Mouse (Mus musculus): ENCODE results near the gene Ubqln4. TPM values are rescaled to one million over a fixed set of nuclear protein-coding genes. Genes with fewer than 3 reads are reported as not detected.
"Not testable (repeated sequence)": the region's sequence is repeated elsewhere in the genome, so short reads cannot be mapped to it uniquely, and the experiment has no call there.

Gene Ubqln4
- polyA plus RNA-seq, 1 experiment from 2014 or later: 38.4 TPM

DNA sequence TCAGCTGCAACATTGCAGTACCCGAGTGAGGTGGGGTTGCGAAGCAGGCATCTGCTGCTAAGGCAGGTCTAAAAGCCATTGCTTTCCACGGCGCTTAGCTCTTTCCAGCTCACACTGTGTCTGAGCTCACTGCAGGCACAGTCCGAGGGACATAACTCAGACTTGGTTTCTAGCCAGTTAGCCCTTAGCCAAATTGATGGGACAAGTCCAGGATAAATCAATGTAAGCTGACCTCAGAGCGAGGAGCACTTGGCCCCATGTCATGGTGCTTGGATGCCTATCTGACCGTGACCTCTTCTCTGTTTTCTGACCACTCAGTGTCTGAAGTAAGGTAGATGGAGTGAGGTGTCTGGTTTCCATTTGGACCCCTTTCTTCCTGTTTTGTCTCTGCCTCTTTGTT is 10.4 kb downstream of the Ubqln4 start:
- no peak for ATAC-seq (ENCODE audit: low read depth)
- Histone ChIP-seq H3K27me3 (no peaks in the 10 kb centered on the region), H3K9ac (no peak overlapping the region), H3K36me3 (peaks cover 100% of the 10 kb centered on the region), H3K4me1 (replicated peaks) (peaks cover 8% of the 10 kb centered on the region; the same call in 1 of the 2 replicates), H3K4me2 (no peak overlapping the region), H3K4me3 (no peak overlapping the region), H3K9me3 (no peaks in the 10 kb centered on the region), H3K27ac (replicated peaks) (no peak overlapping the region)
- 84% methylated on average over 7 of the region's 7 CpGs for WGBS

DNA sequence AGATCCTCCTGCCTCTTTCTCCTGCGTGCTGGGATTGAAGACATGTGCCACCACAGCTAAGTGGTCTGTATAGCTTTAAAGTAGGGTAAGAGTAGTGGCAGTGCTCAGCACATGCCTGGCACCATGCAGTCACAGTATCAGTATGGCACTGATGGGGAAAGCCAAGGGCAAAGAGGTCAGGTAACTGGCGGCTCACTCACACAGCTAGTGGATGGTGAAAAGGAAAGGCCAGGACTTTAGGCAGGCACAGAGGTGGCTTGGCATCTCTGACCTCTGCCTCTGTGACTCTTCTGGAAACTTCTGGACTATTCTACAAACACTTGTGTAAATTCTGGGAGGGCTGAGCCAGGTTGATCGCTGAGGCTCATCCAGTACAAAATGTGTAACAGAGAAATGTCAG is 12.6 kb downstream of the Ubqln4 start:
- WGBS: 93% methylated on average over 3 of the region's 3 CpGs
- H3K36me3 ChIP-seq: peaks cover 95% of the 10 kb centered on the region

DNA sequence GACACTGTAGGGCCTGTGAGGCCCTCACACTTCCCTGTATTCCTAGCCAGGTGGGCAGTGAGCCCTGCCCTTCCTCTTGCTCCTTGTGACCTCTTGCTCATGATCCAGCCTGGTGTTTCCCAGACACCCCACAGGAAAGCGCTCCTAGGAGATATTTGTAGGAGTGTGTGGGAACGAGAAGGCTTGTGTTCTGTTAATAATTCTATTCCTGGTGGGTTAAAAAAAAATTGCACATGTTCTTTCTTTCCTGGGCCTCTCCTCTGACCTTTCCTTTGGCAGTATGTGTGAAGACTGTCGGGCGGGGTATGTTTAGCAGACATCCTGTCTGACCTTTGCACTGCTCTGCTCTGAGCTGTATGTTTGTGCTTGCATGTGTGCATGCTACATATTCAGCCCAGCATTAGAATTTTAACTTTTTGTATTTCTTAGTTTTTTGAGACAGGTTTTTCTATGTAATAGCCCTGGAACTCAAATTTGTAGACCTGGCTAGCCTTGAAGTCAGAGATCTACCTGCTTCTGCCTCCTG is 13.0 kb downstream of the Ubqln4 start:
- no peak overlapping the region for H3K9ac ChIP-seq
- WGBS: 96% methylated on average over 4 of the region's 4 CpGs

More for the DNA sequence above, 12.6 kb downstream of the Ubqln4 start:
- H3K27ac ChIP-seq (replicated peaks): no peak overlapping the region
- ATAC-seq (ENCODE audit: low read depth): no peak
- H3K4me1 ChIP-seq (replicated peaks): peaks cover 8% of the 10 kb centered on the region; the same call in 1 of the 2 replicates
- H3K9ac ChIP-seq: no peak overlapping the region
- no peaks in the 10 kb centered on the region for H3K9me3 ChIP-seq
- H3K4me3 ChIP-seq: no peak overlapping the region
- no peak overlapping the region for H3K4me2 ChIP-seq
- H3K27me3 ChIP-seq: no peaks in the 10 kb centered on the region

DNA sequence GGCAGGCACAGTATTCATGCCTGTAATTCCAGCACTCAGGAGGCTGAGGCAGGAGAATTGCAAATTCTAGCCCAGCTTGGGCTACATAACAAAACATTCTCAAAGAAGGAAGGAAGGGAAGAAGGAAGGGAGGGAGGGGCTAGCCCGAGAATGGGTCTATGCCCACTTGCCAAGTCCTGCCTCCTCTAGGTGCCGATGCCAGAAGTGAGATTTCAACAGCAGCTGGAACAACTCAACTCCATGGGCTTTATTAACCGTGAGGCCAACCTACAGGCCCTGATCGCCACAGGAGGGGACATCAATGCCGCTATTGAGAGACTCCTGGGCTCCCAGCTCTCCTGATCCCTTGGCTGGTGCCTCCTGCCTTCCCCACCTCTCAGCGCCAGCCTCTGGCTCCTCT is 14.3 kb downstream of the Ubqln4 start:
- 92% methylated on average over 6 of the region's 6 CpGs for WGBS

More for the DNA sequence above, 13.0 kb downstream of the Ubqln4 start:
- ATAC-seq (ENCODE audit: low read depth): no peak
- Histone ChIP-seq H3K27ac (replicated peaks) (no peak overlapping the region), H3K27me3 (no peaks in the 10 kb centered on the region), H3K4me3 (no peak overlapping the region), H3K36me3 (peaks cover 91% of the 10 kb centered on the region), H3K4me2 (no peak overlapping the region), H3K9me3 (no peaks in the 10 kb centered on the region), H3K4me1 (replicated peaks) (peaks cover 8% of the 10 kb centered on the region; the same call in 1 of the 2 replicates)

DNA sequence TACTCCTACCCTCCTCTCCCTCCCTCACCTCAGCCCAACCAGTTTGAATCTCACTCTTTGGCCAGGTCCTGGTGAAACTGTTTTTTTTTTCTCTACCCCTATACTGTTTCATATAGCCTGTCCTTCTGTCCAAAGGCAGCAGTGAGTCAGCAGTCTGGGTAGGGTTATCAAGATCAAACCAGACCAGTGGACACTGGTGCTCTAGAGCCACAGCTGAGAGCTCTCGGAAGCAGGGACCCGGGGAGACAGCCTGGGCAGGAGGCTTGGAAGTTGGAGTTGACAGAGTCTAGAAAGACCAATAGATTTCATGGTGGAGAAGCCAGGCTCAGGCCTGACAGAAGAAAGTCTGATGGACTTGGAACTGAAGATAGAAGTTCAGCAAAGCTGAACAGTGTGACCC is 15.1 kb downstream of the Ubqln4 start:
- ATAC-seq (ENCODE audit: low read depth): no peak
- H3K9me3 ChIP-seq: no peaks in the 10 kb centered on the region
- no peak overlapping the region for H3K4me3 ChIP-seq
- H3K27ac ChIP-seq (replicated peaks): no peak overlapping the region
- 100% methylated on average over 2 of the region's 2 CpGs for WGBS
- H3K27me3 ChIP-seq: no peaks in the 10 kb centered on the region
- no peak overlapping the region for H3K9ac ChIP-seq
- peaks cover 70% of the 10 kb centered on the region for H3K36me3 ChIP-seq
- H3K4me1 ChIP-seq (replicated peaks): no peaks in the 10 kb centered on the region
- no peak overlapping the region for H3K4me2 ChIP-seq

More for the DNA sequence above, 14.3 kb downstream of the Ubqln4 start:
- H3K4me1 ChIP-seq (replicated peaks): no peaks in the 10 kb centered on the region
- no peak overlapping the region for H3K27ac ChIP-seq (replicated peaks)
- no peak for ATAC-seq (ENCODE audit: low read depth)
- no peaks in the 10 kb centered on the region for H3K27me3 ChIP-seq
- H3K4me2 ChIP-seq: no peak overlapping the region
- H3K9ac ChIP-seq: no peak overlapping the region
- H3K9me3 ChIP-seq: no peaks in the 10 kb centered on the region
- H3K36me3 ChIP-seq: peaks cover 78% of the 10 kb centered on the region
- no peak overlapping the region for H3K4me3 ChIP-seq

DNA sequence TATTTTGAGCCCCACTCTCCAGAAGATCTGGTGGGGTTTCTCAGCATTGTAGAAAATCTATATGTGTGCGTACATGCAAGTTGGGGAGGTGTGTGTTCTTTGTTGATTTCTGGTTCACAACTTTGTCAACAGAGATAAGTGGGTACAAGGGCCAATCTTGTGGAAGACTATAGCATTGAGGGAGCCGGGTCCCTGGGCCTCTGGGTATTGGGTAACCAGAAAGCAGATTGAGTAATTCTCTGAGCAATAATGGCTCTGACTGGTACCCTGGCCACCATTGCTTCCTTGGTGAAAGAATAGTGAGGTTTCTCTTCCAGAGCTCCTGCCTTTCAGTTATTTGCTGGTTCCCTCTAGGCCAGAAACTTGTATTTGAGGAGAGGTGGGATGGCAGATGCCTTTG is 15.5 kb downstream of the Ubqln4 start:
- Histone ChIP-seq H3K9ac (no peak overlapping the region), H3K4me3 (no peak overlapping the region), H3K4me1 (replicated peaks) (no peaks in the 10 kb centered on the region), H3K4me2 (no peak overlapping the region), H3K9me3 (no peaks in the 10 kb centered on the region), H3K36me3 (peaks cover 66% of the 10 kb centered on the region), H3K27me3 (no peaks in the 10 kb centered on the region), H3K27ac (replicated peaks) (no peak overlapping the region)
- 95% methylated on average over 2 of the region's 2 CpGs for WGBS
- no peak for ATAC-seq (ENCODE audit: low read depth)

DNA sequence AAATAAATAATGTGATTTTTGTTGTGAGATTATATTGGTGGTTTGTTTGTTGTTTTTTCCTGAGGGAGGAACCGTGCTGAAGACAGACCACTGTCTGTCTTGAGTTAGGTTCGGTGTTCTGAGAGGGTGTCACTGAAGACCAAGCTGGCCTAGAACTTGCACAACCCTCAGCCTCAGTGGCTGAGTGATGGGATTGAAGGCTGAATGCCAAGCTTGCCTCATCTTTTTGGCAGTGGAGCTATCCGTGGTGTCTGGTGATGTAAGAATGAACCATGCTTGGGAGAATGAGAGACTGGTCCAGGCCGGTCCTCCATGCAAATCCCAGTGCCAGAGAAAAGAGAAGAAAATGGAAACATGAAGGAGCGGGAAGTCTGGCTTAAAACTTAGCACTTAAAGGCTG is 16.1 kb downstream of the Ubqln4 start:
- Histone ChIP-seq H3K9ac (no peak overlapping the region), H3K36me3 (peaks cover 60% of the 10 kb centered on the region), H3K27ac (replicated peaks) (no peak overlapping the region), H3K4me1 (replicated peaks) (no peaks in the 10 kb centered on the region), H3K27me3 (no peaks in the 10 kb centered on the region), H3K9me3 (no peaks in the 10 kb centered on the region), H3K4me2 (no peak overlapping the region), H3K4me3 (no peak overlapping the region)
- no peak for ATAC-seq (ENCODE audit: low read depth)
- 96% methylated on average over 5 of the region's 5 CpGs for WGBS

DNA sequence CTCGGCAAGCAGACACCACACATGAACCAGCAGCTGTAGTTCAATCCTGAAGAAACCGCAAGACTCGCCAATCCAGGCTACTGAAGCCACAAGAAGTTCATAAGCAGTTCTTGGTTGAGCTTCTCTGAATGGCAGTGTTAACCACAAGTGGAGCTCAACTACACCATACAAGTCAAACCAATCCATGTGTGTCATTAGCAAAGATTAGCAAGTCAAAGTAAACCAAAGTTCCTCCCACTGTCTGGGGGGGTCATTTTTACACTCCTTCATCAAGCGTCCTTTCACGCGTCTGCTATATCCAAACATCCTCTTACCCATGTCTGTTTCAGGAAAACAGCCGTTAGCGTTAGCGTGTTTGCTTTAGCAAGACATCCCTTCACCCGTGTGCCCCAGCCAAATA is 16.8 kb downstream of the Ubqln4 start:
- H3K36me3 ChIP-seq: peaks cover 53% of the 10 kb centered on the region
- no peaks in the 10 kb centered on the region for H3K9me3 ChIP-seq
- H3K4me1 ChIP-seq (replicated peaks): no peaks in the 10 kb centered on the region
- no peaks in the 10 kb centered on the region for H3K27me3 ChIP-seq
- H3K4me2 ChIP-seq: no peak overlapping the region
- no peak overlapping the region for H3K27ac ChIP-seq (replicated peaks)
- ATAC-seq (ENCODE audit: low read depth): no peak
- H3K4me3 ChIP-seq: no peak overlapping the region
- no peak overlapping the region for H3K9ac ChIP-seq
- WGBS: 97% methylated on average over 10 of the region's 10 CpGs

DNA sequence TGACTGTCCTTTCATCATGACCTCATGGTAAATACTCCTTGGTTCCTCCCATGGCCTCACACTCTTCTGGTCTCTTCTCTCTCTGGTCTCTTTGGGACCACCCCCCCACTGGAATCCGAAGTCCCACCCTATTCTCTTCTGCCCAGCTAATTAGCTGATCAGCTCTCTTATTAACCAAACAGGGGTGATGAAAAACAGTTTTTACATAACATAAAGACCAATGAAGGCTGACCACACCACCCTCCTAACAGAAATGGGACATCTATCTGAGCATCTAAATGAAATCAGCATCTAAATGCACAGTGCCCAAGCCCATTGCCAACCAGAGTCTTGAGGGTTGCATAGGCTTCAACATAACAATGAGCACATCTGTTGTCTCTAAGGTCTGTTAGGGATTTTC is 18.3 kb downstream of the Ubqln4 start:
- no peaks in the 10 kb centered on the region for H3K4me1 ChIP-seq (replicated peaks)
- no peak overlapping the region for H3K4me2 ChIP-seq
- no peaks in the 10 kb centered on the region for H3K9me3 ChIP-seq
- no peak overlapping the region for H3K27ac ChIP-seq (replicated peaks)
- no peaks in the 10 kb centered on the region for H3K27me3 ChIP-seq
- no peak overlapping the region for H3K4me3 ChIP-seq
- ATAC-seq (ENCODE audit: low read depth): no peak
- H3K9ac ChIP-seq: no peak overlapping the region
- WGBS: 62% methylated on average over 1 of the region's 1 CpGs
- peaks cover 38% of the 10 kb centered on the region for H3K36me3 ChIP-seq

DNA sequence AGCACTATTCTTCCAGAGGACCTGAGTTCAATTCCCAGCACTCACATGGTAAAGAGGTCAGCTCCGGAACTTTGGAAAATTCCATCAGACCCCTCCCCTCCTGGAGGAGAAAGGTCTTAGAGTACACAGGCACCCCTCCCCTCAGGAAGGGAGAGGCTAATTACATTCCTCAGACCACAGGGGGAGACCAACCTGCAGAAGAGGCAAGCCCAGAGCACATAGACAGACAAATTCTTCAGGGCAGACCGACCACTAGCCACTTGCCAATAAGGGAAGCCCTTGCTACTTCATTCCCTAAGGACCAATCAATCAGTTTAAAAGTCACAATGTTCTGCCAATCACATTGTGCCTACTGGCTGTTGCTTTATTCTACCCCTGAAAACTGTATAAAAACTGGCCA is 19.3 kb downstream of the Ubqln4 start:
- Histone ChIP-seq H3K4me1 (replicated peaks) (no peaks in the 10 kb centered on the region), H3K4me2 (no peak overlapping the region), H3K27me3 (no peaks in the 10 kb centered on the region), H3K4me3 (no peak overlapping the region), H3K9ac (no peak overlapping the region), H3K27ac (replicated peaks) (no peak overlapping the region), H3K36me3 (peaks cover 28% of the 10 kb centered on the region), H3K9me3 (no peaks in the 10 kb centered on the region)
- 77% methylated on average over 2 of the region's 2 CpGs for WGBS
- ATAC-seq (ENCODE audit: low read depth): no peak

DNA sequence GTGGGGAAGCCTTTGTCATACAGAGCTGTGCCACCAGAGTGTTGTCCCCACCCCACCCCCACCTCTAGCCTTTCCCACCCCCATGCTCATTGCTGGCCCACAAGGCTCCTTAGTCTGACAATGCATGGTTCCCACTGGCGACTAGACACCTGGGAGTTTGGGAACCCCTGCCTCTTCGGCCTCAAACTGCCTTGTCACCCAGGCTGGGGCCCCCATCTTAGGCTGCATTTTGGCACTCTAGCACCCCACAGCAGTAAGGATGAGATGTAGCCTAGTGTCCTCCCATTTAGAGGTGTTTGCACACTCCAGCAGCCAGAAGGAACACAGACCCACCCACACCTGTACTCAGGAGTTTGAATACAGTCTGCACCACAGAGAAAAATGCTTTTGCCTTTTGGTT is 20.3 kb downstream of the Ubqln4 start:
- WGBS: 96% methylated on average over 2 of the region's 2 CpGs
- no peak overlapping the region for H3K27ac ChIP-seq (replicated peaks)
- peaks cover 18% of the 10 kb centered on the region for H3K36me3 ChIP-seq

DNA sequence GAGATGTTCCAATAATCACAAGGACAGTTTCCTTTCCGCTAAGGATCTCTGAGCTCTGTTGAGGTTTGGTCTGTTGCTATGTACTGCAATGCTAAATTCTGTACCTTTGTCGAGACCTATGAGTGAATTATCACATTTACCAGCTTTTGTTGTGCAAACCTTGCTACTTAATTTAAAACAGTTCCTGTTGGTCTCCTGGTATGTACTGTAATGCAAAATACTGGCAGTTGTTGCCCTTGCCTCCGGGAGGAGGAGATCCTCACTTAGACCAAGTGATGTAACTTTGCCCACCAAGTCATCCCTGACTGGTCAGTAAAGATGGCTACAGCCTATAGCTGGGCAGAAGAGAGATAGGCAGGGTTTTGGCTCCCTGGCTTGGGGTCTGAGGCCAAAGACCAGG is 22.0 kb downstream of the Ubqln4 start, which contains the start of gene Ssr2:
Gene Ssr2 (plus strand): TSS at position 337 of the 400 bp plus-strand sequence.
- no peak within 1 kb of the TSS for H3K9ac ChIP-seq
- H3K9me3 ChIP-seq: no peaks in the 10 kb centered on the region
- no peak within 1 kb of the TSS for H3K27ac ChIP-seq (replicated peaks)
- WGBS: 79% methylated on average over 3 of the region's 3 CpGs
- peaks cover 1% of the 10 kb centered on the region; the same call in 1 of the 2 replicates for H3K36me3 ChIP-seq
- H3K27me3 ChIP-seq: no peaks in the 10 kb centered on the region
- no peak for ATAC-seq (ENCODE audit: low read depth)
- H3K4me2 ChIP-seq: no peak within 1 kb of the TSS
- H3K4me1 ChIP-seq (replicated peaks): peaks cover 10% of the 10 kb centered on the region
- H3K4me3 ChIP-seq: no peak within 1 kb of the TSS

More for the DNA sequence above, 20.3 kb downstream of the Ubqln4 start:
- Histone ChIP-seq H3K27me3 (no peaks in the 10 kb centered on the region), H3K4me2 (no peak overlapping the region), H3K4me1 (replicated peaks) (0 out of 2 replicates have a peak, but pooled peaks cover under 1% of the 10 kb centered on the region), H3K9me3 (no peaks in the 10 kb centered on the region), H3K9ac (no peak overlapping the region), H3K4me3 (no peak overlapping the region)
- ATAC-seq (ENCODE audit: low read depth): no peak

DNA sequence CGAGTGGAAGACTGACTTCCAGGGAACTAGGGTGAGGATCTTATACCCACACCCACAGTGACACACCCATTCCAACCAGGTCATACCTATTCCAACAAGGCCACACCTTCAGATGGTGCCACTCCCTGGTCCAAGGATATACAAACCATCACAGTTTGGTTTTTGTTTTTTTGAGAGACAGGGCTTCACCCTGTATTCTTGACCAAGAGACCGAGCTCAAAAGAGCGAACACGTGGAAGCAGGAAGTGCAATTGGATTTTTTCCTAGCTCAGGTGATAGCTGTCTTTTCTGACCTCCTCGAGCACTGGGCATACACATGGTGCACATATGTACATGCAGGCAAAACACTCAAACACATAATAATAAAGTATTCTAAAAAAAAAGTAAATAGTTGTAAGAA is 24.3 kb downstream of the Ubqln4 start:
- H3K9me3 ChIP-seq; ATAC-seq (ENCODE audit: low read depth); H3K27me3 ChIP-seq; H3K4me3 ChIP-seq; H3K27ac ChIP-seq (replicated peaks); H3K4me2 ChIP-seq; H3K9ac ChIP-seq: not testable (repeated sequence)
- Histone ChIP-seq H3K36me3 (peaks cover 18% of the 10 kb centered on the region), H3K4me1 (replicated peaks) (peaks cover 17% of the 10 kb centered on the region)
- 90% methylated on average over 5 of the region's 5 CpGs for WGBS

Data from neural tube, embryonic 13.5 days (tissue).